Mouse (Mus musculus): ENCODE measurements at regions not wholly inside any gene's neighbourhood (a gene's known extent, or its start where the extent isn't known, plus 50 kb on each side); places are given as distances from the start of the nearest gene placed in this dataset.
"Not testable (repeated sequence)": the region's sequence is repeated elsewhere in the genome, so short reads cannot be mapped to it uniquely, and the experiment has no call there.

- Histone ChIP-seq H3K9me3 (ENCODE audit: control insufficient read depth, low read length) (no peaks in the 10 kb centered on the region), H3K4me3 (ENCODE audit: low read length) (no peak overlapping the region), H3K27ac (ENCODE audit: low read depth, low read length) (no peak overlapping the region), H3K4me1 (ENCODE audit: control insufficient read depth, insufficient read depth, low read depth, low read length) (no peaks in the 10 kb centered on the region), H3K4me2 (ENCODE audit: low read length) (no peak overlapping the region), H3K27me3 (replicated peaks; ENCODE audit: control insufficient read depth, insufficient read depth, low read length) (no peaks in the 10 kb centered on the region), H3K9ac (ENCODE audit: low read depth, low read length) (no peak overlapping the region), H3K36me3 (ENCODE audit: control insufficient read depth, insufficient read depth, low read length) (no peaks in the 10 kb centered on the region)
- WGBS, result 23% methylated on average over 4 of the region's 4 CpGs
- peak; percentile 95 for ATAC-seq
Measured at GRCm38 (mm10) chr17:69563165-69563564, 124.0 kb downstream of the Akain1 start.

GRCm38 (mm10) chr17:69571070-69571669 lies 132.0 kb downstream of the Akain1 start:
- H3K9ac ChIP-seq (ENCODE audit: low read depth, low read length); H3K4me3 ChIP-seq (ENCODE audit: low read length); ATAC-seq; H3K36me3 ChIP-seq (ENCODE audit: control insufficient read depth, insufficient read depth, low read length); H3K27ac ChIP-seq (ENCODE audit: low read depth, low read length); H3K4me1 ChIP-seq (ENCODE audit: control insufficient read depth, insufficient read depth, low read depth, low read length); H3K4me2 ChIP-seq (ENCODE audit: low read length); H3K9me3 ChIP-seq (ENCODE audit: control insufficient read depth, low read length); H3K27me3 ChIP-seq (replicated peaks; ENCODE audit: control insufficient read depth, insufficient read depth, low read length): not testable (repeated sequence)
- 69% methylated on average over 8 of the region's 8 CpGs for WGBS

- no peak overlapping the region for H3K9ac ChIP-seq (ENCODE audit: low read depth, low read length)
- 73% methylated on average over 4 of the region's 4 CpGs for WGBS
- no peaks in the 10 kb centered on the region for H3K36me3 ChIP-seq (ENCODE audit: control insufficient read depth, insufficient read depth, low read length)
- ATAC-seq, result no peak
- H3K27ac ChIP-seq (ENCODE audit: low read depth, low read length), result no peak overlapping the region
- H3K4me2 ChIP-seq (ENCODE audit: low read length), result no peak overlapping the region
- H3K4me3 ChIP-seq (ENCODE audit: low read length), result no peak overlapping the region
- no peaks in the 10 kb centered on the region for H3K27me3 ChIP-seq (replicated peaks; ENCODE audit: control insufficient read depth, insufficient read depth, low read length)
- H3K4me1 ChIP-seq (ENCODE audit: control insufficient read depth, insufficient read depth, low read depth, low read length), result no peaks in the 10 kb centered on the region
- no peaks in the 10 kb centered on the region for H3K9me3 ChIP-seq (ENCODE audit: control insufficient read depth, low read length)
Measured at GRCm38 (mm10) chr17:69590553-69590952, 151.4 kb downstream of the Akain1 start.

GRCm38 (mm10) chr17:69597773-69598295 lies 158.7 kb downstream of the Akain1 start:
- WGBS, result 59% methylated on average over 3 of the region's 3 CpGs
- H3K27me3 ChIP-seq (replicated peaks; ENCODE audit: control insufficient read depth, insufficient read depth, low read length), result no peaks in the 10 kb centered on the region
- H3K9me3 ChIP-seq (ENCODE audit: control insufficient read depth, low read length), result no peaks in the 10 kb centered on the region
- H3K9ac ChIP-seq (ENCODE audit: low read depth, low read length), result no peak overlapping the region
- no peak overlapping the region for H3K4me3 ChIP-seq (ENCODE audit: low read length)
- H3K4me2 ChIP-seq (ENCODE audit: low read length), result no peak overlapping the region
- H3K4me1 ChIP-seq (ENCODE audit: control insufficient read depth, insufficient read depth, low read depth, low read length), result no peaks in the 10 kb centered on the region
- H3K27ac ChIP-seq (ENCODE audit: low read depth, low read length), result no peak overlapping the region
- no peaks in the 10 kb centered on the region for H3K36me3 ChIP-seq (ENCODE audit: control insufficient read depth, insufficient read depth, low read length)
- ATAC-seq, result no peak

- no peak for ATAC-seq
- Histone ChIP-seq H3K4me2 (ENCODE audit: low read length) (no peak overlapping the region), H3K9me3 (ENCODE audit: control insufficient read depth, low read length) (no peaks in the 10 kb centered on the region), H3K4me3 (ENCODE audit: low read length) (no peak overlapping the region), H3K27ac (ENCODE audit: low read depth, low read length) (no peak overlapping the region), H3K4me1 (ENCODE audit: control insufficient read depth, insufficient read depth, low read depth, low read length) (no peaks in the 10 kb centered on the region), H3K36me3 (ENCODE audit: control insufficient read depth, insufficient read depth, low read length) (no peaks in the 10 kb centered on the region), H3K9ac (ENCODE audit: low read depth, low read length) (no peak overlapping the region), H3K27me3 (replicated peaks; ENCODE audit: control insufficient read depth, insufficient read depth, low read length) (no peaks in the 10 kb centered on the region)
- 84% methylated on average over 5 of the region's 5 CpGs for WGBS
Measured at GRCm38 (mm10) chr17:69598461-69598860, 159.3 kb downstream of the Akain1 start.

- Histone ChIP-seq H3K4me3 (ENCODE audit: low read length) (no peak overlapping the region), H3K9ac (ENCODE audit: low read depth, low read length) (no peak overlapping the region), H3K27ac (ENCODE audit: low read depth, low read length) (no peak overlapping the region), H3K4me1 (ENCODE audit: control insufficient read depth, insufficient read depth, low read depth, low read length) (no peaks in the 10 kb centered on the region), H3K4me2 (ENCODE audit: low read length) (no peak overlapping the region), H3K36me3 (ENCODE audit: control insufficient read depth, insufficient read depth, low read length) (no peaks in the 10 kb centered on the region), H3K27me3 (replicated peaks; ENCODE audit: control insufficient read depth, insufficient read depth, low read length) (no peaks in the 10 kb centered on the region), H3K9me3 (ENCODE audit: control insufficient read depth, low read length) (no peaks in the 10 kb centered on the region)
- no peak for ATAC-seq
Measured at GRCm38 (mm10) chr17:69603596-69603995, 164.5 kb downstream of the Akain1 start.

GRCm38 (mm10) chr17:69604698-69605097 lies 165.6 kb downstream of the Akain1 start:
- Histone ChIP-seq H3K4me1 (ENCODE audit: control insufficient read depth, insufficient read depth, low read depth, low read length) (no peaks in the 10 kb centered on the region), H3K4me3 (ENCODE audit: low read length) (no peak overlapping the region), H3K9me3 (ENCODE audit: control insufficient read depth, low read length) (no peaks in the 10 kb centered on the region), H3K4me2 (ENCODE audit: low read length) (no peak overlapping the region), H3K9ac (ENCODE audit: low read depth, low read length) (no peak overlapping the region), H3K27ac (ENCODE audit: low read depth, low read length) (no peak overlapping the region), H3K36me3 (ENCODE audit: control insufficient read depth, insufficient read depth, low read length) (no peaks in the 10 kb centered on the region), H3K27me3 (replicated peaks; ENCODE audit: control insufficient read depth, insufficient read depth, low read length) (no peaks in the 10 kb centered on the region)
- 63% methylated on average over 6 of the region's 6 CpGs for WGBS
- no peak for ATAC-seq

GRCm38 (mm10) chr17:69605458-69605857 lies 166.3 kb downstream of the Akain1 start:
- peak; percentile 56; the same call in 1 of the 2 replicates for ATAC-seq
- no peaks in the 10 kb centered on the region for H3K9me3 ChIP-seq (ENCODE audit: control insufficient read depth, low read length)
- 69% methylated on average over 9 of the region's 9 CpGs for WGBS
- H3K27me3 ChIP-seq (replicated peaks; ENCODE audit: control insufficient read depth, insufficient read depth, low read length), result no peaks in the 10 kb centered on the region
- H3K27ac ChIP-seq (ENCODE audit: low read depth, low read length), result no peak overlapping the region
- no peak overlapping the region for H3K9ac ChIP-seq (ENCODE audit: low read depth, low read length)
- no peak overlapping the region for H3K4me2 ChIP-seq (ENCODE audit: low read length)
- no peak overlapping the region for H3K4me3 ChIP-seq (ENCODE audit: low read length)
- H3K4me1 ChIP-seq (ENCODE audit: control insufficient read depth, insufficient read depth, low read depth, low read length), result no peaks in the 10 kb centered on the region
- H3K36me3 ChIP-seq (ENCODE audit: control insufficient read depth, insufficient read depth, low read length), result no peaks in the 10 kb centered on the region

- H3K27me3 ChIP-seq (replicated peaks; ENCODE audit: control insufficient read depth, insufficient read depth, low read length), result no peaks in the 10 kb centered on the region
- no peak overlapping the region for H3K27ac ChIP-seq (ENCODE audit: low read depth, low read length)
- no peaks in the 10 kb centered on the region for H3K36me3 ChIP-seq (ENCODE audit: control insufficient read depth, insufficient read depth, low read length)
- no peak overlapping the region for H3K9ac ChIP-seq (ENCODE audit: low read depth, low read length)
- no peak for ATAC-seq
- H3K9me3 ChIP-seq (ENCODE audit: control insufficient read depth, low read length), result no peaks in the 10 kb centered on the region
- 50% methylated on average over 3 of the region's 3 CpGs for WGBS
- H3K4me3 ChIP-seq (ENCODE audit: low read length), result no peak overlapping the region
- no peak overlapping the region for H3K4me2 ChIP-seq (ENCODE audit: low read length)
- H3K4me1 ChIP-seq (ENCODE audit: control insufficient read depth, insufficient read depth, low read depth, low read length), result no peaks in the 10 kb centered on the region
Measured at GRCm38 (mm10) chr17:69631411-69631810, 192.3 kb downstream of the Akain1 start.

GRCm38 (mm10) chr17:69650496-69650895 lies 211.4 kb downstream of the Akain1 start:
- not testable (repeated sequence) for H3K9me3 ChIP-seq (ENCODE audit: control insufficient read depth, low read length); H3K36me3 ChIP-seq (ENCODE audit: control insufficient read depth, insufficient read depth, low read length); H3K4me2 ChIP-seq (ENCODE audit: low read length); ATAC-seq; H3K9ac ChIP-seq (ENCODE audit: low read depth, low read length); H3K4me3 ChIP-seq (ENCODE audit: low read length); H3K4me1 ChIP-seq (ENCODE audit: control insufficient read depth, insufficient read depth, low read depth, low read length); H3K27me3 ChIP-seq (replicated peaks; ENCODE audit: control insufficient read depth, insufficient read depth, low read length); H3K27ac ChIP-seq (ENCODE audit: low read depth, low read length)
- WGBS, result 80% methylated on average over 2 of the region's 2 CpGs

All from hindbrain, embryonic 16.5 days (tissue).